Mouse (Mus musculus): Measurements from ENCODE around the gene Casp9. TPM values are rescaled to one million over a fixed set of nuclear protein-coding genes. Genes with fewer than 3 reads are reported as not detected.
A peak's percentile ranks its signal among the peaks of the same experiment; 100 is the strongest.

Gene Casp9
- total RNA-seq, 1 experiment, result 6.1 TPM

DNA sequence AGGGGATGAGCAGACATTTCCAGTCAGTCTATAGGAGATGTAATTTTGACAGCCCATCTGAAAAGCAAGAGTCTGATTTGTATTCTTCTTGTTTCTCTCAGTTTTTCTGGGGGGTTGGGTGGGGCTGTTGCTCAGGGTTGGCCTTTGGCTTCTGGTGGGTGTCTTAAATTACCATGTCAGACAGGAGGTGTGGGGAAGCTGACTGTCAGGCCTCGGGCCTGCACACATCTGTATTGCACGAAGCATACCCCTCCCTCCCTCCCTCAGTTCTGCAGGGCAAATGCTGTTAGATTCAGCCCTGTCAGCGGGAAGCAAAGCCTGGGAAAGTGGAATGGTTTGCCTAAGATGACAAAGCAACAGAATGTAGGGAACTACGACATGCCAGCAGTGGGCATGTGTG is 3.5 kb downstream of the Casp9 start:
- peak overlapping the region; percentile 12; the same call in 1 of the 2 replicates for H3K27ac ChIP-seq (ENCODE audit: insufficient read depth, low read depth, low read length, poor library complexity, severe bottlenecking)
- H3K9me3 ChIP-seq (ENCODE audit: control insufficient read depth, insufficient read depth, low read depth, low read length), result no peaks in the 10 kb centered on the region
- DNase-seq (ENCODE audit: low read depth, low spot score), result no peak
- H3K36me3 ChIP-seq (ENCODE audit: control insufficient read depth, insufficient read depth, low read length, poor library complexity, severe bottlenecking), result peaks cover 8% of the 10 kb centered on the region
- no peak for TF ChIP-seq MAFK (IDR thresholded peaks at IDR 0.05; ENCODE audit: insufficient read depth, low read depth, low read length)
- no peak for TF ChIP-seq ZNF384 (IDR thresholded peaks at IDR 0.05; ENCODE audit: low read depth, low read length)
- no peak for TF ChIP-seq ZC3H11A (IDR thresholded peaks at IDR 0.05; ENCODE audit: borderline replicate concordance, low read depth, low read length)
- TF ChIP-seq HCFC1 (IDR thresholded peaks at IDR 0.05; ENCODE audit: borderline replicate concordance, insufficient read depth, low read length), result no peak
- TF ChIP-seq CHD2 (IDR thresholded peaks at IDR 0.05; ENCODE audit: low read depth, low read length), result no peak
- in situ Hi-C loops (cut with MboI; ENCODE audit: low sequenced_read_pairs in 2 of 2, unreplicated experiment in 2 of 2), result no loop called here
- H3K9ac ChIP-seq (ENCODE audit: insufficient read depth, low read depth, low read length, poor library complexity, severe bottlenecking), result no peak overlapping the region
- H3K4me3 ChIP-seq (ENCODE audit: insufficient read depth in 1 of 2, low read depth in 1 of 2, low read length in 2 of 2, poor library complexity in 1 of 2, severe bottlenecking in 1 of 2), result no peak overlapping the region
- H3K4me1 ChIP-seq (ENCODE audit: control insufficient read depth in 2 of 2, insufficient read depth in 2 of 2, low read length in 2 of 2, poor library complexity in 1 of 2), result peaks cover 0 to 3% of the 10 kb centered on the region in 2 experiments; a peak in 1 of 4 replicates

DNA sequence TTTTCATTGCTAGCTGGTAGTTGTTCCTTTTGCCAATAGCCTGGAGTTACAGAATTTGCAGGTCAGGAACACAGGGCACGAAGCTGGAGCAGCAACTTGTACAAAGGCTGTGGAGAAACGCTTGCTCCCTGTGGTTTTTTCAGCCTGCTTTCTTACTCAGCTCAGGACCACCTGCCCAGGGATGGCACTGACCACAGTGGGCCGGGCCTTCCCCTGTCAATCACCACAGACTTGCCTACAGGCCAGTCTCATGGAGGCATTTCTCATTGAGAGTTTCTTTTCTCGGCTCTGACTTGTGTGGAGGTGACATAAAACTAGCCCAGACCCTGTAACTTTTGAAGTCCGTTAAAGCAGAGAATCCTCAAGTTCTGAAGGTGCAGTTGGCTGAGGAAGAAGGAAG is 4.1 kb downstream of the Casp9 start:
- Histone ChIP-seq H3K9me3 (ENCODE audit: control insufficient read depth, insufficient read depth, low read depth, low read length) (no peaks in the 10 kb centered on the region), H3K9ac (ENCODE audit: insufficient read depth, low read depth, low read length, poor library complexity, severe bottlenecking) (no peak overlapping the region), H3K36me3 (ENCODE audit: control insufficient read depth, insufficient read depth, low read length, poor library complexity, severe bottlenecking) (peaks cover 8% of the 10 kb centered on the region), H3K4me3 (ENCODE audit: insufficient read depth in 1 of 2, low read depth in 1 of 2, low read length in 2 of 2, poor library complexity in 1 of 2, severe bottlenecking in 1 of 2) (no peak overlapping the region), H3K27ac (ENCODE audit: insufficient read depth, low read depth, low read length, poor library complexity, severe bottlenecking) (no peak overlapping the region; the same call in 1 of the 2 replicates), H3K4me1 (ENCODE audit: control insufficient read depth in 2 of 2, insufficient read depth in 2 of 2, low read length in 2 of 2, poor library complexity in 1 of 2) (peaks cover 0 to 3% of the 10 kb centered on the region in 2 experiments; a peak in 1 of 4 replicates)
- TF ChIP-seq ZNF384 (IDR thresholded peaks at IDR 0.05; ENCODE audit: low read depth, low read length) (no peak), CHD2 (IDR thresholded peaks at IDR 0.05; ENCODE audit: low read depth, low read length) (no peak), ZC3H11A (IDR thresholded peaks at IDR 0.05; ENCODE audit: borderline replicate concordance, low read depth, low read length) (no peak)
- no peak for DNase-seq (ENCODE audit: low read depth, low spot score)
- in situ Hi-C loops (cut with MboI; ENCODE audit: low sequenced_read_pairs in 2 of 2, unreplicated experiment in 2 of 2), result no loop called here

DNA sequence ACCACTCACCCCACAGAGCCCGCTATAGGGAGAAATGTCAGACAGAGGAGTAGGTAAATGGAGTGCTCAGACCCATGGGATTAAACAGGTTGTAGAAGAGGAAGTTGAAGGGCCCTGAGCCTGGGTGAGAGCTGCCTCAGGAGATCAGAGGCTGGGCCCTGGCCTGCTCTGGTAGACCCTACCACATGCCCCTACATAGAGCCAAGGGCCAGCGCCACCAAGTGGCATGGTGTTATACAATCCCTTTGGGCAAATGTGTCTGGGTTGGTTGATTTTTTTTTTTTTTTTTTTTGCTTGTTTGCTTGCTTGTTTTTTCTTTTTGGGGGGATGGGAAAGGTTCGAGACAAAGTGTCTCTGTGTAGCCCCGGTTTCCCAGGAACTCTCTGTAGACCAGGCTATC is 10.7 kb downstream of the Casp9 start:
- Histone ChIP-seq H3K27ac (ENCODE audit: insufficient read depth, low read depth, low read length, poor library complexity, severe bottlenecking) (no peak overlapping the region), H3K36me3 (ENCODE audit: control insufficient read depth, insufficient read depth, low read length, poor library complexity, severe bottlenecking) (peaks cover 22% of the 10 kb centered on the region; the same call in 1 of the 2 replicates), H3K4me1 (ENCODE audit: control insufficient read depth in 2 of 2, insufficient read depth in 2 of 2, low read length in 2 of 2, poor library complexity in 1 of 2) (no peaks in the 10 kb centered on the region), H3K9me3 (ENCODE audit: control insufficient read depth, insufficient read depth, low read depth, low read length) (no peaks in the 10 kb centered on the region), H3K4me3 (ENCODE audit: insufficient read depth in 1 of 2, low read depth in 1 of 2, low read length in 2 of 2, poor library complexity in 1 of 2, severe bottlenecking in 1 of 2) (no peak overlapping the region), H3K9ac (ENCODE audit: insufficient read depth, low read depth, low read length, poor library complexity, severe bottlenecking) (no peak overlapping the region)
- in situ Hi-C loops (cut with MboI; ENCODE audit: low sequenced_read_pairs in 2 of 2, unreplicated experiment in 2 of 2), result no loop called here
- no peak for DNase-seq (ENCODE audit: low read depth, low spot score)
- TF ChIP-seq CHD2 (IDR thresholded peaks at IDR 0.05; ENCODE audit: low read depth, low read length) (no peak), ZC3H11A (IDR thresholded peaks at IDR 0.05; ENCODE audit: borderline replicate concordance, low read depth, low read length) (no peak), ZNF384 (IDR thresholded peaks at IDR 0.05; ENCODE audit: low read depth, low read length) (no peak), MAFK (IDR thresholded peaks at IDR 0.05; ENCODE audit: insufficient read depth, low read depth, low read length) (no peak), HCFC1 (IDR thresholded peaks at IDR 0.05; ENCODE audit: borderline replicate concordance, insufficient read depth, low read length) (no peak)

DNA sequence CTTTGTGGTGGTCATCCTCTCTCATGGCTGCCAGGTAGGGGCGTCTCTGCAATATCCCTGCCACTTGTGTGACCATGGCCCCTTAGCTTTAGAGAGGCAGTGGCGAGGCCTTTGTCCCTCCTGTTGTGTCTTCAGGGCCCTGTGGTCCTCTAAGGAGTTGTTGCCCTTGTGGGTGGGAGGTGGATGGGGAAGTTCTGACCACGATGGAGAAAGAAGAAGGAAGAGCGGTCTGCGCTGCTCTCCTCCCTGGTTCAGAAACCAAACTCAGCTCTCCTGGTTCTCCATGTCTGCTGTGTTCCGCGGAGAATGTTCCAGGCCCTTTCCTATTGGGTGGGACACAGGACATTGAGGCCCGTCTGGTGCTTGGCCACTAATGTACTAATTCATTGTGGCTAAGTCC is 12.5 kb downstream of the Casp9 start:
- no peak overlapping the region for H3K4me3 ChIP-seq (ENCODE audit: insufficient read depth in 1 of 2, low read depth in 1 of 2, low read length in 2 of 2, poor library complexity in 1 of 2, severe bottlenecking in 1 of 2)
- TF ChIP-seq MAFK (IDR thresholded peaks at IDR 0.05; ENCODE audit: insufficient read depth, low read depth, low read length) (no peak), CHD2 (IDR thresholded peaks at IDR 0.05; ENCODE audit: low read depth, low read length) (no peak), ZNF384 (IDR thresholded peaks at IDR 0.05; ENCODE audit: low read depth, low read length) (no peak), HCFC1 (IDR thresholded peaks at IDR 0.05; ENCODE audit: borderline replicate concordance, insufficient read depth, low read length) (no peak), ZC3H11A (IDR thresholded peaks at IDR 0.05; ENCODE audit: borderline replicate concordance, low read depth, low read length) (no peak)
- H3K9ac ChIP-seq (ENCODE audit: insufficient read depth, low read depth, low read length, poor library complexity, severe bottlenecking), result no peak overlapping the region
- DNase-seq (ENCODE audit: low read depth, low spot score), result no peak
- H3K27ac ChIP-seq (ENCODE audit: insufficient read depth, low read depth, low read length, poor library complexity, severe bottlenecking), result no peak overlapping the region
- no peaks in the 10 kb centered on the region for H3K9me3 ChIP-seq (ENCODE audit: control insufficient read depth, insufficient read depth, low read depth, low read length)
- peaks cover 25% of the 10 kb centered on the region; the same call in 1 of the 2 replicates for H3K36me3 ChIP-seq (ENCODE audit: control insufficient read depth, insufficient read depth, low read length, poor library complexity, severe bottlenecking)
- in situ Hi-C loops (cut with MboI; ENCODE audit: low sequenced_read_pairs in 2 of 2, unreplicated experiment in 2 of 2), result no loop called here
- H3K4me1 ChIP-seq (ENCODE audit: control insufficient read depth in 2 of 2, insufficient read depth in 2 of 2, low read length in 2 of 2, poor library complexity in 1 of 2), result no peaks in the 10 kb centered on the region
